Mouse (Mus musculus): ENCODE measurements around the gene Gm28308. TPM values are rescaled to one million over a fixed set of nuclear protein-coding genes. Genes with fewer than 3 reads are reported as not detected.

Gm28308 gene
- polyA plus RNA-seq, 1 experiment from 2014 or later: 1.2 TPM

- H3K9me3 ChIP-seq (replicated peaks): no peaks in the 10 kb centered on the region
- H3K27me3 ChIP-seq (ENCODE audit: low read depth, poor library complexity, severe bottlenecking): peaks cover 51% of the 10 kb centered on the region
- H3K27ac ChIP-seq: peak overlapping the region; percentile 75
- WGBS: 2% methylated on average over 9 of the region's 9 CpGs
- H3K36me3 ChIP-seq: no peaks in the 10 kb centered on the region
- peak overlapping the region; percentile 88 for H3K4me3 ChIP-seq
- DNase-seq (ENCODE audit: low spot score): peak; percentile 50
- H3K4me1 ChIP-seq: peaks cover 83% of the 10 kb centered on the region
These were observed 53.2 kb downstream of the Gm28308 start for GRCm38 (mm10) chr6:52159979-52160378.

- under 1% methylated on average over 12 of the region's 12 CpGs for WGBS
- peaks cover 76% of the 10 kb centered on the region for H3K4me1 ChIP-seq
- no peaks in the 10 kb centered on the region for H3K9me3 ChIP-seq (replicated peaks)
- peak overlapping the region; percentile 88 for H3K4me3 ChIP-seq
- no peaks in the 10 kb centered on the region for H3K36me3 ChIP-seq
- H3K27me3 ChIP-seq (ENCODE audit: low read depth, poor library complexity, severe bottlenecking): peaks cover 56% of the 10 kb centered on the region
- no peak for DNase-seq (ENCODE audit: low spot score)
- peak overlapping the region; percentile 92 for H3K27ac ChIP-seq
These were observed 53.9 kb downstream of the Gm28308 start for GRCm38 (mm10) chr6:52159164-52159761.

- H3K36me3 ChIP-seq: no peaks in the 10 kb centered on the region
- WGBS: under 1% methylated on average over 54 of the region's 55 CpGs
- peak; percentile 91 for DNase-seq (ENCODE audit: low spot score)
- H3K27me3 ChIP-seq (ENCODE audit: low read depth, poor library complexity, severe bottlenecking): peaks cover 60% of the 10 kb centered on the region
- peak within 1 kb of the TSS; percentile 88 for H3K4me3 ChIP-seq
- H3K27ac ChIP-seq: peak within 1 kb of the TSS; percentile 92
- peaks cover 69% of the 10 kb centered on the region for H3K4me1 ChIP-seq
- no peaks in the 10 kb centered on the region for H3K9me3 ChIP-seq (replicated peaks)
These were observed 54.7 kb downstream of the Gm28308 start, which contains the start of gene Hoxa1 for GRCm38 (mm10) chr6:52158276-52159051. Gene Hoxa1 (minus strand): TSS chr6:52158317.

- peaks cover 67% of the 10 kb centered on the region for H3K27me3 ChIP-seq (ENCODE audit: low read depth, poor library complexity, severe bottlenecking)
- no peaks in the 10 kb centered on the region for H3K9me3 ChIP-seq (replicated peaks)
- DNase-seq (ENCODE audit: low spot score): peak; percentile 57
- no peaks in the 10 kb centered on the region for H3K36me3 ChIP-seq
- H3K27ac ChIP-seq: peak overlapping the region; percentile 92; the same call in 1 of the 2 replicates
- under 1% methylated on average over 32 of the region's 32 CpGs for WGBS
- peaks cover 69% of the 10 kb centered on the region for H3K4me1 ChIP-seq
- peak overlapping the region; percentile 88 for H3K4me3 ChIP-seq
These were observed 55.5 kb downstream of the Gm28308 start for GRCm38 (mm10) chr6:52157466-52158275.

GRCm38 (mm10) chr6:52156551-52157200 lies 56.5 kb downstream of the Gm28308 start:
- H3K4me1 ChIP-seq: peaks cover 68% of the 10 kb centered on the region
- peak overlapping the region; percentile 88 for H3K4me3 ChIP-seq
- no peaks in the 10 kb centered on the region for H3K9me3 ChIP-seq (replicated peaks)
- DNase-seq (ENCODE audit: low spot score): peak; percentile 49
- peaks cover 77% of the 10 kb centered on the region for H3K27me3 ChIP-seq (ENCODE audit: low read depth, poor library complexity, severe bottlenecking)
- WGBS: 1% methylated on average over 20 of the region's 20 CpGs
- H3K36me3 ChIP-seq: no peaks in the 10 kb centered on the region
- H3K27ac ChIP-seq: no peak overlapping the region

- Histone ChIP-seq H3K27ac (no peak overlapping the region), H3K36me3 (no peaks in the 10 kb centered on the region), H3K4me3 (no peak overlapping the region), H3K27me3 (ENCODE audit: low read depth, poor library complexity, severe bottlenecking) (peaks cover 88% of the 10 kb centered on the region), H3K9me3 (replicated peaks) (no peaks in the 10 kb centered on the region), H3K4me1 (peaks cover 67% of the 10 kb centered on the region)
- 45% methylated on average over 3 of the region's 3 CpGs for WGBS
- DNase-seq (ENCODE audit: low spot score): no peak
These were observed 57.7 kb downstream of the Gm28308 start for GRCm38 (mm10) chr6:52155471-52155870.

GRCm38 (mm10) chr6:52154044-52154443 lies 59.1 kb downstream of the Gm28308 start:
- DNase-seq (ENCODE audit: low spot score): no peak
- Histone ChIP-seq H3K27me3 (ENCODE audit: low read depth, poor library complexity, severe bottlenecking) (peaks cover 91% of the 10 kb centered on the region), H3K27ac (no peak overlapping the region), H3K4me3 (no peak overlapping the region), H3K9me3 (replicated peaks) (no peaks in the 10 kb centered on the region), H3K36me3 (no peaks in the 10 kb centered on the region), H3K4me1 (peaks cover 59% of the 10 kb centered on the region)
- WGBS: 6% methylated on average over 5 of the region's 5 CpGs

- no peaks in the 10 kb centered on the region for H3K9me3 ChIP-seq (replicated peaks)
- peaks cover 52% of the 10 kb centered on the region for H3K4me1 ChIP-seq
- peaks cover 89% of the 10 kb centered on the region for H3K27me3 ChIP-seq (ENCODE audit: low read depth, poor library complexity, severe bottlenecking)
- no peak overlapping the region for H3K27ac ChIP-seq
- DNase-seq (ENCODE audit: low spot score): no peak
- WGBS: 2% methylated on average over 6 of the region's 6 CpGs
- no peaks in the 10 kb centered on the region for H3K36me3 ChIP-seq
- no peak overlapping the region for H3K4me3 ChIP-seq
These were observed 59.9 kb downstream of the Gm28308 start for GRCm38 (mm10) chr6:52153270-52153669.

- Histone ChIP-seq H3K27ac (no peak overlapping the region), H3K36me3 (no peaks in the 10 kb centered on the region), H3K4me1 (peaks cover 46% of the 10 kb centered on the region), H3K4me3 (no peak overlapping the region), H3K9me3 (replicated peaks) (no peaks in the 10 kb centered on the region), H3K27me3 (ENCODE audit: low read depth, poor library complexity, severe bottlenecking) (peaks cover 83% of the 10 kb centered on the region)
- DNase-seq (ENCODE audit: low spot score): no peak
- WGBS: 7% methylated on average over 16 of the region's 16 CpGs
These were observed 60.6 kb downstream of the Gm28308 start for GRCm38 (mm10) chr6:52152226-52153193.

GRCm38 (mm10) chr6:52151571-52151970 lies 61.6 kb downstream of the Gm28308 start:
- Histone ChIP-seq H3K9me3 (replicated peaks) (no peaks in the 10 kb centered on the region), H3K4me3 (no peak overlapping the region), H3K27ac (no peak overlapping the region), H3K4me1 (peaks cover 36% of the 10 kb centered on the region), H3K27me3 (ENCODE audit: low read depth, poor library complexity, severe bottlenecking) (peaks cover 81% of the 10 kb centered on the region), H3K36me3 (no peaks in the 10 kb centered on the region)
- WGBS: 18% methylated on average over 4 of the region's 4 CpGs
- no peak for DNase-seq (ENCODE audit: low spot score)

GRCm38 (mm10) chr6:52150401-52150966 lies 62.7 kb downstream of the Gm28308 start:
- H3K4me1 ChIP-seq: peaks cover 33% of the 10 kb centered on the region
- 3% methylated on average over 16 of the region's 16 CpGs for WGBS
- no peaks in the 10 kb centered on the region for H3K9me3 ChIP-seq (replicated peaks)
- H3K4me3 ChIP-seq: peak overlapping the region; percentile 26; the same call in 1 of the 2 replicates
- peak; percentile 64 for DNase-seq (ENCODE audit: low spot score)
- H3K36me3 ChIP-seq: no peaks in the 10 kb centered on the region
- peaks cover 73% of the 10 kb centered on the region for H3K27me3 ChIP-seq (ENCODE audit: low read depth, poor library complexity, severe bottlenecking)
- no peak overlapping the region for H3K27ac ChIP-seq

Data from limb, embryonic 10.5 days (tissue).